Mouse (Mus musculus) liver, adult 2 months (tissue): ENCODE data around the gene 6820408C15Rik. TPM values are rescaled to one million over a fixed set of nuclear protein-coding genes. Genes with fewer than 3 reads are reported as not detected.

Source experiments
- DNase-seq: peaks from one replicate; pipeline ENCODE4 v3.0.0-alpha.2; 2011; ENCODE audit warnings: low read depth, low spot score; ENCODE audit errors: extremely low read depth
- H3K27ac ChIP-seq: fragments of 200-500 bp; replicated peaks from 2 replicates; pipeline ENCODE4 v1.5.1; 2012; ENCODE audit warnings: low read depth, mild to moderate bottlenecking, control low read depth, inconsistent platforms, low read length; ENCODE audit not compliant: insufficient read depth
- H3K27me3 ChIP-seq: fragments of 200-500 bp; 2 replicates; pipeline ENCODE4 v1.6.1; 2012; ENCODE audit warnings: mild to moderate bottlenecking, moderate library complexity, low read length, inconsistent platforms; ENCODE audit not compliant: control insufficient read depth, insufficient read depth
- H3K36me3 ChIP-seq: fragments of 200-500 bp; 2 replicates; pipeline ENCODE4 v1.6.1; 2012; ENCODE audit warnings: low read length, inconsistent platforms; ENCODE audit not compliant: control insufficient read depth, insufficient read depth
- H3K4me1 ChIP-seq: fragments of 200-500 bp; 2 replicates; pipeline ENCODE4 v1.6.1; 2011; ENCODE audit warnings: low read length; ENCODE audit not compliant: control insufficient read depth, insufficient read depth
- H3K4me3 ChIP-seq: fragments of 200-500 bp; 2 replicates; pipeline ENCODE4 v1.5.1; 2011; ENCODE audit warnings: low read depth, mild to moderate bottlenecking, control low read depth, low read length, moderate library complexity; ENCODE audit not compliant: insufficient read depth
- H3K79me2 ChIP-seq: fragments of 200-500 bp; 2 replicates; pipeline ENCODE4 v1.6.1; 2012; ENCODE audit warnings: inconsistent platforms, mild to moderate bottlenecking, low read length, moderate library complexity; ENCODE audit not compliant: control insufficient read depth, insufficient read depth
- H3K9ac ChIP-seq: fragments of 200-500 bp; 2 replicates; pipeline ENCODE4 v1.6.1; 2012; ENCODE audit warnings: low read depth, mild to moderate bottlenecking, control low read depth, inconsistent platforms, low read length
- CTCF ChIP-seq: fragments of 200-500 bp; IDR thresholded peaks from 2 replicates; pipeline ENCODE4 v1.5.1; 2011; ENCODE audit warnings: low read depth, low read length, control low read depth
- POLR2A ChIP-seq: fragments of 200-500 bp; IDR thresholded peaks from 2 replicates; pipeline ENCODE4 v1.6.1; 2011; ENCODE audit warnings: low read length, control low read depth; ENCODE audit not compliant: insufficient read depth; ENCODE audit errors: extremely low read depth
- WGBS: fragments of 180-500 bp; shearing (Covaris S2); methylation state at CpG from one replicate; pipeline ENCODE4 v1.1.7; 2018; 5-methylcytosine and 5-hydroxymethylcytosine counted together
- polyA plus RNA-seq: library from polyadenylated mRNA; depleted of rRNA; stranded (reverse); fragments of >200 nt; gene quantifications from 2 replicates; pipeline ENCODE4 v1.2.3, GENCODE M21; 2012
- total RNA-seq: library from RNA; depleted of rRNA; stranded (reverse); fragments of >200 nt; gene quantifications from 2 replicates; pipeline ENCODE4 v1.2.3, GENCODE M21; 2014

Gene 6820408C15Rik
- total and polyA plus RNA-seq, 2 experiments = not detected

GRCm38 (mm10) chr2:152436405-152436901 lies 21.1 kb downstream of the 6820408C15Rik start:
- H3K4me1 ChIP-seq = peaks cover 2% of the 10 kb centered on the region; the same call in 1 of the 2 replicates
- no peaks in the 10 kb centered on the region for H3K27me3 ChIP-seq
- 88% methylated on average over 7 of the region's 7 CpGs for WGBS
- DNase-seq = no peak
- H3K79me2 ChIP-seq = no peaks in the 10 kb centered on the region
- no peaks in the 10 kb centered on the region for H3K36me3 ChIP-seq
- TF ChIP-seq CTCF = no peak
- TF ChIP-seq POLR2A = no peak
- no peak overlapping the region for H3K27ac ChIP-seq
- H3K4me3 ChIP-seq = no peak overlapping the region
- no peak overlapping the region for H3K9ac ChIP-seq

GRCm38 (mm10) chr2:152436983-152437860 lies 21.8 kb downstream of the 6820408C15Rik start:
- peak; percentile 16 for DNase-seq
- no peak overlapping the region for H3K27ac ChIP-seq
- peak overlapping the region; percentile 38; the same call in 1 of the 2 replicates for H3K4me3 ChIP-seq
- H3K9ac ChIP-seq = peak overlapping the region; percentile 24; the same call in 1 of the 2 replicates
- TF ChIP-seq POLR2A = no peak
- TF ChIP-seq CTCF = peak; percentile 89
- no peaks in the 10 kb centered on the region for H3K36me3 ChIP-seq
- H3K4me1 ChIP-seq = peaks cover 2% of the 10 kb centered on the region; the same call in 1 of the 2 replicates
- no peaks in the 10 kb centered on the region for H3K27me3 ChIP-seq
- 6% methylated on average over 23 of the region's 23 CpGs for WGBS
- no peaks in the 10 kb centered on the region for H3K79me2 ChIP-seq

GRCm38 (mm10) chr2:152438963-152439362 lies 23.6 kb downstream of the 6820408C15Rik start:
- TF ChIP-seq POLR2A (no peak), CTCF (no peak)
- Histone ChIP-seq H3K4me3 (no peak overlapping the region), H3K4me1 (peaks cover 2% of the 10 kb centered on the region; the same call in 1 of the 2 replicates), H3K27ac (no peak overlapping the region), H3K36me3 (no peaks in the 10 kb centered on the region), H3K27me3 (no peaks in the 10 kb centered on the region), H3K79me2 (no peaks in the 10 kb centered on the region), H3K9ac (no peak overlapping the region)
- no peak for DNase-seq
- WGBS = 91% methylated on average over 1 of the region's 1 CpGs

GRCm38 (mm10) chr2:152439833-152440232 lies 24.4 kb downstream of the 6820408C15Rik start:
- no peak overlapping the region for H3K9ac ChIP-seq
- peaks cover 2% of the 10 kb centered on the region; the same call in 1 of the 2 replicates for H3K4me1 ChIP-seq
- no peak overlapping the region for H3K4me3 ChIP-seq
- WGBS = 95% methylated on average over 2 of the region's 2 CpGs
- no peaks in the 10 kb centered on the region for H3K27me3 ChIP-seq
- no peaks in the 10 kb centered on the region for H3K79me2 ChIP-seq
- no peak for DNase-seq
- no peaks in the 10 kb centered on the region for H3K36me3 ChIP-seq
- no peak overlapping the region for H3K27ac ChIP-seq
- TF ChIP-seq CTCF = no peak
- TF ChIP-seq POLR2A = no peak

GRCm38 (mm10) chr2:152442322-152442721 lies 26.9 kb downstream of the 6820408C15Rik start:
- Histone ChIP-seq H3K79me2 (no peaks in the 10 kb centered on the region), H3K4me1 (peaks cover 1% of the 10 kb centered on the region; the same call in 1 of the 2 replicates), H3K4me3 (no peak overlapping the region), H3K27ac (no peak overlapping the region), H3K27me3 (no peaks in the 10 kb centered on the region), H3K9ac (no peak overlapping the region), H3K36me3 (no peaks in the 10 kb centered on the region)
- 93% methylated on average over 4 of the region's 4 CpGs for WGBS
- TF ChIP-seq CTCF (no peak), POLR2A (no peak)
- no peak for DNase-seq
